Mouse (Mus musculus): ENCODE measurements at regions not wholly inside any gene's neighbourhood (a gene's known extent, or its start where the extent isn't known, plus 50 kb on each side); places are given as distances from the start of the nearest gene placed in this dataset.
A peak's percentile ranks its signal among the peaks of the same experiment; 100 is the strongest.

DNA sequence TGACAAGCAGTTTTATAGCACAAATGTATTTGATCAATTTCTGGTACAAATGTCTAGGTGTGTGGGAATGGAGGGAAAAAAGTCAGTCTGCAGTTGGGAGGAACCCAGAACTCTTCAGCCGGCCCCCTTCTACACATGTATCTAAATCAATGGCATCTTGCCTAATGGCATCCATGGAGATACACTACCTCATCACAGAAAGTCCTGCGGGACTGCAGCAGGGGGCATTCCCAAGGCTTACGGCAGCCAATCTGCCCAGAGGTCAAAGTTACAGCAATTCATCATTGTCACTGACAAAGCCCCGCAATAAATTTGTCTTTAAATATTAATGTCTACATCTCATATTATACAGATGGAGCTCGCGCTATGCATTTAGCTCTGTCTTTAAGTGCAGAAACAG, 135.7 kb upstream of the Arhgap5 start:
- DNase-seq, result no peak

DNA sequence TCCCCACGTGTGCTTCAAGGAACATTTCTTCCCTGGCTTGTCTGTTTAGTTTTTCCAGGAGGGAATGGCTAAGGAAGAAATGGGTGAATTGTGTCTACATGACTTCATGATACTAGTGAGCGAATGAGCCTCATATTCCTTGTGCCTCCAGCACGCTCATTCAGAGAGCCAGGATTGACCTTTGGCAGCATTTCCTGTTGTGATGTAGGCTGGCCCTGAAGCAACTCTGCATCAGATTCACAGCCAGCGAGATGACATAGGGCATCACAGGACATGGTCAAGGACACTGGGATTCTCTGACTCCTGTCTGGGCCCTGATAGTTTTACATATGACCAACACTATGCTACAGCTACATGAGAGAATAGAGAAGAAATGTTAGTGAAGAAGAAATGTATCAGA, 135.3 kb upstream of the Arhgap5 start:
- no peak for DNase-seq

DNA sequence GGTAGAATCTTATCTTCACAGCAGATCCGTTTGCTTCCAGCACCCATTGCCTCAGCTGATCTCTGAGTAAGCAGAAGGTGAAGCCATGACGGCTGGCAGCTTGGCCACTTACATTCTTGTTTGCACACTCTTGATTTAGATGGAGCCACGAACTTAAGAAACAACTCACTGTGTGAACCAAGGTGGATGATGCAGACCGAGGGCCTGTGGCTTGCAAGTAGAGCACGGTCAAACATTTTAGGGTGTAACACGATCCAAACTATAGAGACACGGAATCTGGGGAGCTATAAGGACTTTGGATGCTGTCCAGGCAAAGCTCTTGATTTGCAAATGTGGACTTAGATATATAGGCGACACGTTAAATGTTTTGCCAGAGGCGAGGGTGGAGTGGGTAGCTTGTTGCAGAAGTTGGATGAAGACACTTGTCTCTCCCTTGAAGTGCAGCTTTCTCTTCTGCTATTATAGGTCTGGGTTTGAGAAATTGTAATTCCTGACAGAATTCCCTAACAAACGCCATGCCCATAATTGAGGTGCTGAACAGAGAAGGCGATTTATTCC, 133.5 kb upstream of the Arhgap5 start:
- no peak for DNase-seq

DNA sequence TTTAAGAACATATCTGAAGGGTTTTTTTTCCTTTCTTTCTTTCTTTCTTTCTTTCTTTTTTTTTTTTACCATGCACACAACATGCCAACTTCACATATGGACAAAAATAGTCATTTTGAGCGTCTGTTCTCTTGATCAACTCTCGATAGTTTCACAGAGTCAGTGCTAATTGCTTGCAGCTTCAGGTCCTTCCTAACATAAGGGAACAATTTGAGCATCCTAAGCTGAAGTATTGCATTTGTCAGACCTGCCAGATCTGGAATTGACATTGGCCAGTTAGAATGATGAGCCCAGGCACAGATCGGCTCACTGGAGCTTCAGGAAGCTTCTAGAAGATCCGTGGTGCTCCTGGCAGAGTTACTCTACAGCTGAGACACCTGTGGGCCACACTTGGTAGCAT, 128.7 kb upstream of the Arhgap5 start:
- DNase-seq, result no peak

DNA sequence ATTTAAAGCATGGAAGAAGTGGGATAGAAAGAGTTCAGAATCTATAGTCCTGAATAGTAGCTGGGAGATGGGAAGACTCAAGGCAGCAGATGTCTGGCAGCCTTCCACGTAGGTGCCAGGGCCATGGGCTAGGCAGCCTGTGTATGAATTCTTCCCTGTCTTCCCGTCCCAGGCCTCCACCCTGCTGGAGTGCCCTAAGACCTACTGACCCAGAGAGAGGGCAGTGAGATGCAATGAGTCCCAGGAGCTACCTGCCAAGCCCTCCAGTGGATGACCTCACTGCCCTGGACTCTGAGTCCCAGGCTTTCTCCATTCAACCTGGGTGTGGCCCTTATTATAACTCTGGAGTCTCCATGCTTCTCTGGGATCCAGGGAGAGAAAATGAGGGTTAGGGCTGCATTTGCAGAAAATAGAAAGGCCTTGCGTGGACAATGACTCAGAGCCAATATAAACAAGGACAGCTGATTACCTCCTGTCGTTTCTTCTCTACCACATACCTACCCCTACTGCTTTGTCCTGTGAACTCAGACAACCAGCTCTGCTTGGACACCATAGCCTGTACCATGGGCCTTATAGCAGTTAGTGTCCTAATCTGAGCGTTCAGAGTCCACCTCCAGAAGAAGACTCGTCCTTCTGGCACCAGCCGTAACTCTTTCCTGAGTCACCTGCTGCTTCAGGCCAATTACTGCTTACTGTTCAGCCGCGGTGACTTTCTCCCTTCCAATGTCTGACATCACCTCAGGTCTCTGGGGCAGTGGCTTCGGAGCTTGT, 126.9 kb upstream of the Arhgap5 start:
- no peak for DNase-seq

DNA sequence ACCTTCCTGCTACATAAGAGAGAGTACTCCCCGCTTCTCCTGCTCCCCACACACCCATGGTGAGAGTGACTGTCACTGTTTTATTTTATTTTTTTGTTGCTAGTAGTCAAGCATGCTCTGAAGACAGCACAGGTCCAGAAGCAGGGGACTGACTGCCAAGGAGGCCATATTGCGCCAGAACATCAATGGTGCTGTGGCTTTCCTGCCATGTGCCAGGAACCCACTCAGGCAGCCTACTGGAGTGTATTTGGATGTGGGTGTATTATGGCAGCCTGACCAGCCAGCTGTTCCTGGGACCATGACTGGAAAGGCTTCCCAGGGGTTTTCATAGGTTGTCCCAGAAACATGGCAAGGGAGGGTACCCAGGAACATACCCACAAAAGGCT, 126.3 kb upstream of the Arhgap5 start:
- DNase-seq, result peak; percentile 75

DNA sequence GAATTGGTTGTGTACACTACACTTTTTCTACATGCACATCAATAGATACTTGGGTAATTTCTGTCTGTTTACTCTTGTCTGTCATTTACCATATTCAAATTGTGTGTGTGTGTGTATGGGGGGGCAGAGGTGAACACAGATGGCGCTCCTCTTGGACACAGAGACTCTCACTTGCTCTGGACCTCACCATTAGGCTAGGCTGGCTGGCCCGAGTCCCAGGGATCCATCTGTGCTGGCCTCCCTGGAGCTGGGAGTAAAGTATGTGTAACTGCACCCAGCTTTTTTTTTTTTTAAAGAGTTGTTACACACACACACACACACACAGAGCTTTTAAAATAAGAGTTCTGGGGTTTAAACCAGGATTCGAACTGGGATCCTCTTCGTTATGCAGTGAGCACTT, 124.5 kb upstream of the Arhgap5 start:
- DNase-seq, result no peak

DNA sequence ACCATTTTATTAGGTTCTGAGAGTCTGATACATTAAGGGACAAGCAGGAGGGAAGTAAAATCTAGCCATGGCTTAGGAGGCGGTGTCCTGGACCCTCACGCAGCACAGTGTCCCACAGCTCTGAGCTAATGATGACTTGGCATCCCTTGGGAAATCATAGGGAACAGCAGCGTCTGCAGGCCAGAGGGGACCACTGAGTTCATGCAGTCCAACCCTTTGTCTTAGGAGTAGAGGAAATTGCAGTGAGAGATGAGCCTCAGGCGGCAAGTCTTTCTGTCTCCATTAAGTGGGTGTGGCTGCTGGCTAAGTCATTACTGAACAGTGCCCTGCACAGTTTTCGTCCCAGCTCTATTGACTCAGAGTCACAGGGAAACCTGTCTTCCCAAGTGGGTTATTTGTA, 123.8 kb upstream of the Arhgap5 start:
- DNase-seq, result no peak

DNA sequence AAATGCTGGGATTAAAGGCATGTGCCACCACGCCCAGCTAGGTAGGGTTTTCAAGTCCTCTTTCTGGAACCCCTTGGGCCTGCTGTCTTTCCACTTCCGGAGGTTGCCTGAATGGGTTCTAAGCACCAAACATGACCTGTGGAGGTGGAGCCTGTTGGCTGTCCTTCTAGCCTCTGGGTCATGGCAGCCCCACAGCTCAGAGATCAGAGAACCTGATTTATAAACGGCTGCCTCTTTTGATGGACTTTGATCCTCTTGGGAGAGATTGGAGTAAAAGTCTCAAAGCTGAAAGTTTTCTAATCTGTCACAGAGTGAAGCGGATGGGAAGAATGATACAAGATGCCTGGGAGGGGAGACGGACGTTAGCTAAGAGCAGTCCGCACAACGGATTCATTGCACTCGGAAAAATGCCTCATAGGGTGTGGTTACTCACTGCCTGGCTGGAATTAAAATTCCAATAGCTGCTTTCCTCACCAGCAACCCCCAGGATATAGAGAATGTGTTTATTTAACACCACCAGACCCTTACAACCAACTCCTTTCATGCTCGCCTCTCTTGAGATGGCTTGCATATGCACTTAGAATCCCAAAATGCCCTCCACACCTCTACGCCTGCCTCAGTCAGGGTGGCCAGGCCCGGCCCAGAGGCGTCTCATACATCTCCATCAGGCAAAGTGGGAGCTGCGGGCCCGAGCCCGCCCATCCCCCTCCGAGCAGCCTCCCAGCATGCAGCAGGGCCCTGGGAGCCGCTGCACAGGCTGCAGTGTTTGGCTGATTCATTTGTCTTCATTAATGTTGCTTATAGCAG, 122.4 kb upstream of the Arhgap5 start:
- no peak for DNase-seq

DNA sequence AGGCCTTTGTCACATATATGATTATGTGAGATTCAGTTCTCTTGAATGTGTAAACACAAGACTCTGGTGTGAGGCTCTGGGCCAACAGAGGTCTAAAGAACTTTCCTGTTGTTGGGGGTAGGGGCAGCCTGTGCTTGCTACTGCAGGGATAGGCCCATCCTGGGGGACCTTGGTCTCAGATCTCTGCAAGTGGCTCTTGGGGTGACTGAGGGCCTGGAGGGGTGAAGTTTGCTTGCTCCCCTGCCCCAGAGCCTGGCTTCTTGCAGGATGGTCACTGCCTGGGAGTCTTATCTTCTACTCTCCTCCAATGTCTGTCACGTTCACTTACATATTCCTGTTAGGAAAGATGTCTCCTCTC, 121.8 kb upstream of the Arhgap5 start:
- no peak for DNase-seq

DNA sequence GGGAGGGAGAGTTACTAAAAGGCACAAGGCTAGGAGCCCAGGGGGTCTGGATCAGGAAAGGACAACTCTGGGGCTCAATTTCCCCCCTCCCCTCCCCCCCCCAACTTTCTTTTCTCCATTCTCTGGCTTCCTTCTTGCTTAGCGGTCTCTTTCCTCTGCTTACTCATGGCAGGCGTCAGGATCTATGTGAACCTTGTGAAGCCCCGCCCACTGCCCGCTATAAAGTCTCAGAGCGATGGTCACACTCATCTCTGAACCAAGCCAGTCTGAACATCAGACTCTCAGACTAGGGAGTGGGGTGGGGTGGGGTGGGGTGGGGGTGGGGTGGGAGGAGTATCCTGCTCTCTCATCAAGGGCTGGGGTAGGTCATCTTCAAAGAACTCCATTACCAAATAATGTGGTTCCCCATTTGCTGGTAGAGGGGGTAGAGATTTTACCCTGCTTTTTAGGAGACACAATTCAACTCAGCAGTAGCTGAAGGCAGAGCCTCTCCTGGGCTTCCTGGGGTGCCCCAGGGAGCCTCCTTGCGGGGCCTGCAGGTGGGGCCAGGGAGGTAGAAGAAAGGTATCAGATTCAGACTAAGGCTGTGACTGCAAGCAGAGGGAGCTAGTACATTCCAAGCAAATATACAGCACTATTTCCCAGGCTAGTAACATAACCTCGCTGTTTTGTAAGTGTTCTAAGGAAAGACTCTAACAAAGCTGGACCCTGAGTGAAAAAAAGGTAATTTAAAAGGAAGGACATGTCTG, 120.8 kb upstream of the Arhgap5 start:
- DNase-seq, result no peak

DNA sequence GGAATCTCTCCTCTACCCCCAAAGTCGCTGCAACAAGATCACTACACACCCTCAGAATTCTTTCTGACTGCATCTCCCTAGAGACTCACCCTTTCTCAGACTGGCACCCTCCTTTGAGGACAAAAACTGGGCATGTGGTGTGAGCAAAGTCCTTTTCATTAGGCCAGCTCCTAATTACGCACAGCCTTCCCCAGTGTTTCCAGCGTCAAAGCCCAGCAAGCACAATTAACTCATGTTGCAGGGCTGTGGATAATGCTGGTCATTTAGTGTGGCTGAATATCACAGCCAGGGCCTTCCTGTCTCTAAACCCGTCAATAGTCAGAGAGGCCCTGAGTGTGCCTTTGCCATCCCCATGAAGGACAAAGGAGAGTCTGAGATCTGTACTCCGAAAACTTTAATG, 114.2 kb upstream of the Arhgap5 start:
- peak; percentile 56 for DNase-seq

DNA sequence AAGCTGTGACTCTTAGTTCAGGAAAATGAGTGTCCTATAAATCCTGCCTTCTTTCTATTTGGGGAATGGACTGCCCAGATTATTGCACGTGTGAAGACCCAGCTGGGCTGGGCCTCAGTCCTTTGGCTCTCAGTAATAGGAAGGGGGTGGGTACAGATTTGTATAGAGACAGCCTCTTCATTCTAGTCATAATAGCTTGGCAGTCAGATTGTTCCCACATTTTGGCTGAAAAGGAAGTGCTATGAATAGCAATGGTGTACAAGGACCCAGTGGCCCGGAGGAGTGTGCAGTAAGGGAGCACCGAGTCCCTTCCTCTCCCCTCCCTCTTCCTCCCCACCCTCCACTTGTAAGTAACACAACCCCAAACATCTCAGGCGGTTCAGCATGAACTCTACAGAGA, 113.5 kb upstream of the Arhgap5 start:
- DNase-seq, result peak; percentile 67

DNA sequence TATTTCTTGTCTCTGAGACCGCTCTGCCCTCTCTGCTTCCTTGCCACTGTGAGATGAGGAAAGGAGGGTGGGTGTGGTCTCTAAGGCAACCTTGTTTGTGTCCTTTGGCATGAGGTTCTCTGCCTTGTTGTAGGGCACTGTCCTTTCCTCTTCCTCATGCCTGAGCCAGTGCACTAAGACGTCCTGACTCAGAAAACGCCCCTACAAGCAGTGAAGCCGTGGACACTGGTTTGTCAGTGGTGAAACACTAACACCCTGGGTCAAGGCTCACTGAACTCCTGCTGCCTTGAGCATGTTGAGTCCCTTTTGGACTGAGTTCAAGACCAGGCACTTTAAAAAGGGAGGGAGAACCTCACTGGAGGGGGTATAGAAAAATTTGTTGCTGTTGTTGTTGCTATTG, 111.1 kb upstream of the Arhgap5 start:
- no peak for DNase-seq

DNA sequence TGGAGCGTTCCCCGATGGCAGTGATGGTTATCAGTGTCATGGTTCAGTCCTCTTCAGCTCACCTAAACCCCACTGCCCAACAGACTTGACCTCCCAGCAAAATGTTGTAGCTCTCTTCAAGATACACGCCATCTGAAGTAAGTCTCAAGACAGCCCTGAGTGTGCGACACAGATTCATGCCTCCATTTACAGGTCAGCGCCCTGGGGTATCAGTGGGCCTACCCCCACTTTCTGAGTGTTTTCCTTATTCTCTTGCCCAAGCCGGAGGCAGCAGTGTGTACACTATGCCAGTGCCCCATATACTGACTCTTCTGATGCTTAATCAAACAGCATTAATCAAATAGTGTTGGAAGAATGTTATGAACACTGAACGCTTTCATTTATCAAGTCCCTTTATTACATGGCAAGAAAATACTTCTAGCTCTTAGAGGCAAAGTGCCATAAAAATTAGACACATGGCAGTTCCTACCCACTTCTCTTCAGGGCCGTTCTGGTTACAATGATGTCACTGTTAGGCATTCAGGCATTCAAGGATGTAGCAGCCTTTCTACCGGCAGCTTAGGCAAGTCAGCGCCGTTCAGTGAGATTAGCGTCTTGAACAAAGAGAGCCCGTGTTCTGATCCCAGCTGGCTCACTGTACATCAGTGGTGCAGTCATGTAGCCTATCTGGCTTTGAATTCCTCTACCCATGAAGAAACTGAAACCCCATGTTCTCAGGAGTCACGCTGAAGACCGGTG, 109.6 kb upstream of the Arhgap5 start:
- DNase-seq, result no peak

DNA sequence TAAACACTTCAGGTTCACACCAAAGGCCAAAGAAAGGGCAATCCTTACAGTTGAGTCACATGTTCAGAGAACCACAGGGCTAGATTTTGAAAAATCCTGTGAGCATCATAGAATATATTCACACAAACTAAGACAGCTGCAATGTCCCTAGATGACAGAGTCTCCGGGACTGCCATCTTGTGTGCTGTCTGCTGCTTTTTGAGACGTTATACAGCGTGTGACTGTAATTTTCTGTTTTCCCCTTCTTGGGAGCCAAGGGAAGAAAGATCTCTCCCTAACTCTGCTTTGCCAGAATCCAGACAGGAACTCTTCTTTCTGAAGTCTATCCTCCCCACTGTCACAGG, 109.1 kb upstream of the Arhgap5 start:
- DNase-seq, result no peak

DNA sequence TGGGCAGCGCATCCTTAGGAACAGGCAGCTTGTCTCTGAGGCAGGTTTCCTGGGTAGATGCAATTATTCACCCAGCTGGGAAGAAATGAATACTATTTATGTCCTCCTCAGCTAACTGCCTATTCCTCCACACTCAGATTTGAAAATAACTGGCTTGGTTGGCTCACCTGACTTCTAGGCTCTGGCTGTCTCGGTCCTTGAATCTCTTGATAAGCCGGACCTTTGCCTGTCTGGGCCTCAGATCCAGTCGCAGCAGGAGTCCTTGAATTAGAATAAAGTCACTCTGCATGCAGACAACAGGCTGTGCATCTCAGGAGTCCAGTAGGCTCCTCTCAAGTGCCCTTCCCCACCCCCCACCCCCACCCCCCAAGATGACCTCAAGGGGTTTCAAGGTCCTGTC, 108.7 kb upstream of the Arhgap5 start:
- no peak for DNase-seq

DNA sequence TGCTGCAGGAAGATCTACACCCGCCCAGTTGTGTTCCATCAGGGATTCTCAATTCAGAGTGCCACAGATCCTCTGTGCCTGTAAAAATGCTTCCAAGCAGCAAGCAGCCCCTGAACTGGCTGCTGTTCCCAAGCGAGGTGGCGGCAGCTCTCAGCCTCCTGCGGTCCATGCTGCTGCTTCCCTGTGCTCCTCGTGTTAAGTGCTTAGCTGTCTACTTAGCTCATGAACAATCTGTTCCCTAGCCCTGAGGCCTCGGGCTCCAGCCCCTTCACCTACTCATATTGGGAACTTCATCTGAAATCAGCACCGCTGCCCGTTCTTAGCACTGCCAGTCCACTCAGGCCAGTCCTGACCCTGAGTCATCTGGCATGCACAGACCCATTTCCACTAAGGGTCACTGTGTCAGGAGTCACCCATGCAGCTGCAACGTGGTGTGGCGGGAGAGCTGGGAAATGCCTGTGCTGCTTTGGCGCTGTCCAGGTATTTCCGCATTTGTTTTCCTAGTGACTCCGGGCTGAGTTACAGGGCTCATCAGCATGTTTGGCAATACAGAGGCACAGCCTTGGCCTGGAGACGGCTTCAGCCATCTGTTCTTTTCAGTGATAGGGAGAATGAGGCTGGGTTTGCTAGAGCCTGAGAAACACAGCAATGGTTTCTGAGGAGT, 107.5 kb upstream of the Arhgap5 start:
- DNase-seq, result peak; percentile 93

DNA sequence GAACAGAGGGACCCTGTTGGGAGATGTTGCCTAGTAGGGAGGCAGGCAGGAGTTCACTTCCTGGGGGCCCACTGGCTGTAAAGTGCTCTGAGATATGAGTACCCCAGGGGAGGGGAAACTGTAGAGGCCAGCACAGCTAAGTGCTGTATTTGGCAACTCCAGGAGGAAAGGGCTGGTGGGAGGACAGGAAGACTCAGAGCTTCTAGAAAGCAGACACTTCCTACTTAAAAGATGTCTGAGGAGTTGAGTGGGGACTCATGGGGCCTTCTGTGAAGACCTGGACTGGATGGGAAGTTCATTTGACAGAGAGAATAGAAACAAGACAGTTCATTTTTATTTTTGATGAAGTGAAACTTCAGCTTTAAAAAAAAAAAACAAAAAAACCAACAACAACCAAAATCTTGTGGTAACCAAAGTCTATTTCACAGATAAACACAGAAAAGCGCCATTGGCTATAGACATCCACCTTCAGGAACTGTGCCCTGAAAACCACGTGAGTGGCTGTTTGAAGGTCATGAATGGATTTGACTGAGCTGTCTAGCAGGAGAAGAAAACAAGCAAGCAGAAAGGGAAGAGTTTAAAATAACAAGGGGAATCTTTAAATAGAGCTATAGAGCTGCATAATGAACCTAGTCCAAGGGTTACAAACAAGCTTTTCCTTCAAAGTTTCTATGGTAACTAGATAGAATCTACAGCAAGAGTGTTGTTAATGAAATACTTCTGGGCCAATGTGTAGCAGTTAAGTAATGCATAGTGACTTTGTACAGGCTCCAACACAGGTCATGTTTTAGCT, 105.9 kb upstream of the Arhgap5 start:
- peak; percentile 85 for DNase-seq

DNA sequence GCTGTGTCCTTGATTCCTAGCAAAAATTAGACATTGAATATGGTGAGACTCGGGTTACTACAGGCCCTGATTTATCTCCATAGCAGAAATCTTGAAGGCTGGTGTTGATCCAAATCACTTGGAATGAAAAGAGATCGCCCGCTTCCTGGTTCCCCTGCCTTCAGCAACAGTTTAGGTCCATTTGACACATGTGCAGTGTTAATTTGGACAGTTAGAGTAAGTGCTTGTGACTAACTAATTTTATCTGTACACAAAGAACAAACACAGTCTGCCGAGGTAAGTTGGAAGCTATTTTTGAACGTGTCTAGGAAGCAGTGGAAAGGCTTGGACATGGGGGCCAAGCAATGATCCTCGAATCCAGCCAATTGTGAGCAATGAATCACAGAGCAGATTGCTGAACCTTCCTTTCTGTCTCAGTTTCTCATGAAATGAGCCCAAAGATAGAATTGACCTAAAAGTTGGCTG, 105.2 kb upstream of the Arhgap5 start:
- no peak for DNase-seq

DNA sequence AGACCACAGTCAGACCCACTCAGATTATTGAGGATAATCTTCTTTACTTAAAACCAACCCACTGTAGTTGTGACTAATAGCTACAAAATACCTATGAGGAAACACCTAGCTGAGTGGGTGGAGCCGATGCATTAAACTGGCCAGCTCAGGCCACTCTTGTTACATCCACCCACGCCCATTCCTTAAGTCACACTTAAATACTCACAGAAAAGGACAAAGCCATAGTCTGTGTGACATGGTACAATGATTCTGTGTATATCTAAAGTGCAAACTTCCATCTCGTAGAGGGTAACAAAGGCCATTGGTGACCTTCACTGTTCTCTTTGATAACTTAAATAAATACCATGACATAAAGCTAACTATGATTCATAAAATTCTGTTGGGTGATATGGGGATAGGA, 103.7 kb upstream of the Arhgap5 start:
- no peak for DNase-seq
